Mouse (Mus musculus) MEL (cell line): ENCODE measurements around the gene Zic5.
A peak's percentile ranks its signal among the peaks of the same experiment; 100 is the strongest.

Experiments
- BHLHE40 ChIP-seq: IDR thresholded peaks from 2 replicates; pipeline ENCODE4 v1.6.1; 2012; ENCODE audit warnings: low read depth, mild to moderate bottlenecking, inconsistent platforms, low read length, improper control_type of control experiment, borderline replicate concordance
- CTCF ChIP-seq, 3 experiments: IDR thresholded peaks in 2 of 3; conservative IDR thresholded peaks in 1 of 3; 2 replicates each; pipeline ENCODE4 v1.5.1; 2011 to 2012; ENCODE audit warnings: low read length in 3 of 3, low read depth in 2 of 3, mild to moderate bottlenecking in 2 of 3, improper control_type of control experiment in 1 of 3, inconsistent platforms in 1 of 3, mixed read lengths in 1 of 3, moderate library complexity in 1 of 3; ENCODE audit not compliant: control insufficient read depth in 1 of 3, insufficient read depth in 1 of 3, poor library complexity in 1 of 3, severe bottlenecking in 1 of 3
- E2F4 ChIP-seq: IDR thresholded peaks from 2 replicates; pipeline ENCODE4 v1.6.1; 2011; ENCODE audit warnings: low read depth, low read length, improper control_type of control experiment, borderline replicate concordance
- ELF1 ChIP-seq: IDR thresholded peaks from 2 replicates; pipeline ENCODE4 v1.6.1; 2014; ENCODE audit warnings: low read depth, mild to moderate bottlenecking, inconsistent platforms, low read length, improper control_type of control experiment, moderate library complexity
- GATA1 ChIP-seq: IDR thresholded peaks from 2 replicates; pipeline ENCODE4 v1.6.1; 2011; ENCODE audit warnings: low read depth, low read length, improper control_type of control experiment
- POLR2A ChIP-seq, 2 experiments: IDR thresholded peaks; 2 replicates each; pipeline ENCODE4 v1.6.1; 2011 to 2012; ENCODE audit warnings: low read length in 2 of 2, mild to moderate bottlenecking in 2 of 2, control low read depth in 1 of 2, improper control_type of control experiment in 1 of 2, low read depth in 1 of 2, moderate library complexity in 1 of 2; ENCODE audit not compliant: control insufficient read depth in 1 of 2, insufficient read depth in 1 of 2, poor library complexity in 1 of 2
- ZNF384 ChIP-seq: IDR thresholded peaks from 2 replicates; pipeline ENCODE4 v1.6.1; 2012; ENCODE audit warnings: low read depth, mild to moderate bottlenecking, inconsistent platforms, low read length, improper control_type of control experiment

DNA sequence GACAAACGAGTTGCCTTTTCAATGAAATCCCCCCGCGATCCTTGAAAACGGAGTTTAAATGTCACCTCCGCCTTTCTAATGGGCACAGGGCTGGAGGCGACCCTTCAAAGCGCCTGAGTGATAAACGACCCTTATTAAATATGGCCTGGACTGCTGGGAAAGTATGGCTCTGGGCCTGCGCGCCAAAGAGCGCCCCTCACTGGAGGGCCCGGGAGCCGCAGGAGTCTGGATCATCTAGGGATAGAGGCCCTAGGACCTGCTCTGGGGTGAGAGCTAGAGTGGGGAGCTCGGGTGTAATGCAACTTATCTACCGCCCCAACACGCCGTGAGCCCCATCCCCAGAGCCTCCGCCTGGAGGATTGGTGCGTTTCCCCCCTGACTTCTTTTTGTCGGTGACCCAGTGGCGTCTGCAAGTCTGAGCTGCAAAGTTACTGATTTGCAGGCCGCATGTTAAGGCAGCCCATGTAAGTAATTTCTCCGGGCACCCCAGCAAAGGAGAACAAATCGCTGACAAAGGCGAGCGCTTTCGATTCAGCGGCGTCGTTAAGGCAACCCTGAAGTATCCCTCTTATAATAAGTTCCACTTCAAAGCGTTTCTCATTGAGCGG, 12.0 kb downstream of the Zic5 start:
- TF ChIP-seq CTCF (IDR thresholded peaks at IDR 0.05 in 2 of 3, conservative IDR thresholded peaks at IDR 0.05 in 1 of 3; ENCODE audit: control insufficient read depth in 1 of 3, insufficient read depth in 1 of 3, low read depth in 2 of 3, low read length in 3 of 3, poor library complexity in 1 of 3, severe bottlenecking in 1 of 3) (peak in 1 of 3 experiments; percentile 38; a peak in 3 of 6 replicates), GATA1 (no peak), E2F4 (no peak), ELF1 (no peak), ZNF384 (no peak), POLR2A (IDR thresholded peaks at IDR 0.05; ENCODE audit: control insufficient read depth in 1 of 2, insufficient read depth in 1 of 2, low read depth in 1 of 2, low read length in 2 of 2, poor library complexity in 1 of 2) (no peak), BHLHE40 (no peak)
